Mouse (Mus musculus) kidney, postnatal 10 days (tissue): ENCODE results near the gene Kctd13.
"Not testable (repeated sequence)": the region's sequence is repeated elsewhere in the genome, so short reads cannot be mapped to it uniquely, and the experiment has no call there.

Experiments used
- DNase-seq: peaks from one replicate; pipeline ENCODE4 v3.0.0; 2021; ENCODE audit warnings: mixed read lengths

Gene Kctd13

DNA sequence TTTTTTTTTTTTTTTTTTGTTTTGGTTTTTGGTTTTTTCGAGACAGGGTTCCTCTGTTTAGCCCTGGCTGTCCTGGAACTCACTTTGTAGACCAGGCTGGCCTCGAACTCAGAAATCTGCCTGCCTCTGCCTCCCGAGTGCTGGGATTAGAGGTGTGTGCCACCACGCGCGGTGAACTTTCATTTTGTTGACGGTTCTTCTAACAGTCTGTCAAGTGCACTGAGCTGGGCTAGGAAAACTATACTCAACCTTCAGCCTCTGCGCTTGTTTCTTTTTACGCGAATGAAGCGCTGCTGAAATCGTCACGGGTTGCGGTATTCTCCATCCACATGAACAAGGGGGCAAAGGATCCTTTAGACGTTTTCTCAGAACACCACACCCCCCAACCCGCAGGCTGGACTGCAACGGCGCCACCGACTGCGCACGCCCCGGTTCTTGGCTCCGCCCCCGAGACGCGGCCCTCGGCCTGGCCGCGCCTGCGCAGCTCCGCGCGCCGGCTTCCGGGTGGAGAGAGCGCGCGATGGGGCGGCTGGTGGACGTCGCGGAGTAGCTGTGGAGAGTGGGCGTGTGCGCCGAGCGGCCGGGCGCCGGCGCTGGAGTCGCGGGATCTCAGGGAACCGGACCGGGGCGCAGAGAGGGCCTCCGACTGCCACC is at the start of gene Kctd13:
Kctd13 (plus strand) TSS at position 496 of the 654 bp plus-strand sequence.
- peak; percentile 97 for DNase-seq

DNA sequence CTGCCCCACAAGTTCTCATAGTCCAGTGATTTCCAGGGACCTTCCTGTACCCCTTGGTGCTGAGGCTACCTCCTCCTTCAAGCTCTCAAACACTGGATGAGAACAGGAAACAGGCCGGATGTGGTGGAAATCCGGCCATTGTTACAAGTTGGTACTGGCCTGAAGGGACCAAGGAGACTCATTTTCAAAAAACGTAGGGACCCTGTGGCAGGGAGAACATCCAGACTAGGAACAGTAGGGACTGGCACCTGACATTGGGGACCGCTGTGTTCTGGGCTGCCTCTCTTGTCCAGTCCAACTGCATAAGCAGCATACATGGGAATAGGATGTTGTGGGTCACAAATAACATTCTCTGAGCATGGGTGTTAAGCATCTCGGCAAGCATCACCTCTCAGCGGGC is 47.6 kb upstream of the Kctd13 start:
- DNase-seq, result peak; percentile 61

DNA sequence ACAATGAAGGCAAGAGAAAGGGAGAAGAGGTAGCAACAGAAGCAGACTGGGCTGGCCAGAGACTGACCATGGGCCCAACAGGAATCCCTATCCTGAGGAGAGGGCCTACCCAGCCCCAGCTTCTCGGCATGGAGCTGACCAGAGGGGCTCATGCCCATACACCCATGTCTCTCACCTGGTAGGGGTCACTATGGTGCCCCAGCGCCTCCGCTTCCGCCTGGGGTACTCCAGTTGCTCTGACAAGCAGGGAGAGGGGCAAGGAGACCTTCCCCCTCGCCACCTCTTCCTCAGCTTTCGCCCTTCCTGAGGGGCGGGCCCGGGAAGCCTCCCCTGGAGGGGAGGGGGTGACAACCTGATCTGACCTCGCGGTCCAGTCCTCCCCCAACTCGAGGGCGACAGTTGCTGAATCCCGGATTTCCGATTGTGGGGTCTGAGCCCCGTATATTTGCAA is 44.9 kb upstream of the Kctd13 start:
- no peak for DNase-seq

DNA sequence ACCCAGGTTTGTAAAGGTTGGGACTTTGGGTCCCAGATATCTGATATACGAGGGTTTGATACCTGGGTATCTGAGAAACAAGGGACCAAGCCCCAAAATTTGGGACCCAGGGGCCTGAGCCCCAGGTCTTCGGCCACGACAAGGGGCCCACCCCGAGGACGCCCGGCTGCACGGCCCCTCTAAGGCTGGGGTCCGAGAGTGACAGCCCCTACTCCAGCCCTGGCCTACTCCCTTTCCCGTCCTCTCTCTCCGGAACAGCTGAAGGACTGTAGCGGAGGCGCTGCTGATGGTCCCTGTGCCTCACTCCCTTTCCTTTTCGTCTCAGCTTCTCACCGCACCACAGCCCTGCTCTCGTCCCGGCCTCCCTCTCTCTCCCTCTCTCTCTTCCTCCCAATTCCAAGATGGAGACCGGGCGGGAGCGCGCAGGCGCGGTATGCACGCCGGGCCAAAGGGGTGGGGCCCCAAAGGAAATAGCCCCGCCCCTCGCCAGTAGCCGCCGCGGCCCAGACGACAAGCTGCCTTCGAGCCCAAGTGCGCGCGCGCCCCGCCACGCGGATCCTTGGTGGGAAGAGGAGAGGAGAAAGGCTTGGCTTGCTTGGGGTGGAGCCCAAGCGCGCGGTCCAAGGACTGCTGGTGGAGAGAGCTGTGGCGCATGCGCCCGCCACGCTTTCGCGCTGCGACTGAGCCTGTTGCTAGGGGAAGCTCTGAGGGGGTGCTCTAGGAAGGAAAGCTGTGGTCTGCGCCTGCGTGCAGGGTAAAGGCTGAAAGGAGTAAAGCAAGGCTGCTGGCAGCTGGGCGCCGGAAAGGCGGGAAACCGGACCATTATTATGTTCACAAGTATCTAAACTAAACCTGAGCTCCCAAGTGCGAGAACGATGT is 44.2 kb upstream of the Kctd13 start, which contains the start of gene Taok2:
Taok2 (minus strand) TSS at position 418 of the 879 bp plus-strand sequence.
- peak; percentile 99 for DNase-seq

DNA sequence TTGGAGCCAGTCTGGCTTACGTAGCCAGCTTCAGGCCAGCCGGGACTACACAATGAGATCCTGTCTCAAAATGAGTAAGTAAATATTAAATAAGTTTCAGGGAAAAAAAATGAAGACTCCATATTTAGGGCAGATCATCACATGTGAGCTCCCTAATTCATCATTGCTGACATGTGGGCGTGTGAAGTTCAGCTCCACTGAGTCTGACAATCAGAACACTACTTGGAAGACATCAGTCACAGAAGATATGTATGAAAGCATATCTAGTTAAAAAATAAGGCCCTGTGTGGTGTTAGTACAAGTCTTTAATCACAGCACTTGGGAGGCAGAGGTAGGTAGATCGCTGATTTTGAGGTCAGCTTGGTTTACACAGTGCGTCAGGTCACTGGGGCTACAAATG is 41.4 kb upstream of the Kctd13 start:
- DNase-seq, result no peak

DNA sequence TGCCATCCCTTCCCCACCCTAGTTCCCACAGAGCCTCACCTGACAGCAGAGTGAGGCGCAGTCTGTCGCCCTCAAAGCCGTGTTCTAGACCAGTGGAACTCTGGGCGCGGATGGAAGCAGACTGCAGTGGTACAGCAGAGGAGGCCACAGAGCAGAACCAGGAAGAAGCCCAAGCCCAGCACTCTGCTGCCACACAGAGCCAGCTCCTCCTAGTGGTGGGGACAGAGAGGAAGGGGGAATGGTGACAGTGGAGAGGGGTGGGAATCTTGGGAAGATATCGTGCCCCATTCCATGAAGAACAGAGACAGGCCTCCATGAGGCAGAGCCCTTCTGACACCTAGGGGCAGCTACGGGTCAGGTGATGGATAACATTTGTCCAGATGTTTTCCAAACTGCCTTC is 39.8 kb upstream of the Kctd13 start:
- peak; percentile 55 for DNase-seq

DNA sequence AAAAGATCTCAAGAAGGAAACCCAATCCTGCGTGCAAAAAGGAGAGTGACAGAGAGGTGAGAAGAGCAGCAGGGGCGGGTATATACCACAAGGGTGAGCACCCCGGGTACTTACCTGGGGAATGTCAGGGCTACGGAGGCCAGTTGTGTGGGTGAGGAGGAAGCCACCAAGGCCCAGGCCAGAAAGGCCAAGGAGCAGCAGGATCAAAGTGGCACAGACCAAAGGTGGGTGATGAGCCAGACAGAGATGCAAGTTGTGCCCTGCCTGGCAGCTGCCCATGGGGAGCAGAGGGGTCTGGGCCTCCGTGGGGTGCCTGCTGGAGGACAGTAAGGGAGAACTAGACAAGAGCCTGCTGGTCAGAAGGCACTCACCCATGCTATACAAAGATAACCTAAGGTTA is 31.8 kb upstream of the Kctd13 start:
- DNase-seq, result no peak

DNA sequence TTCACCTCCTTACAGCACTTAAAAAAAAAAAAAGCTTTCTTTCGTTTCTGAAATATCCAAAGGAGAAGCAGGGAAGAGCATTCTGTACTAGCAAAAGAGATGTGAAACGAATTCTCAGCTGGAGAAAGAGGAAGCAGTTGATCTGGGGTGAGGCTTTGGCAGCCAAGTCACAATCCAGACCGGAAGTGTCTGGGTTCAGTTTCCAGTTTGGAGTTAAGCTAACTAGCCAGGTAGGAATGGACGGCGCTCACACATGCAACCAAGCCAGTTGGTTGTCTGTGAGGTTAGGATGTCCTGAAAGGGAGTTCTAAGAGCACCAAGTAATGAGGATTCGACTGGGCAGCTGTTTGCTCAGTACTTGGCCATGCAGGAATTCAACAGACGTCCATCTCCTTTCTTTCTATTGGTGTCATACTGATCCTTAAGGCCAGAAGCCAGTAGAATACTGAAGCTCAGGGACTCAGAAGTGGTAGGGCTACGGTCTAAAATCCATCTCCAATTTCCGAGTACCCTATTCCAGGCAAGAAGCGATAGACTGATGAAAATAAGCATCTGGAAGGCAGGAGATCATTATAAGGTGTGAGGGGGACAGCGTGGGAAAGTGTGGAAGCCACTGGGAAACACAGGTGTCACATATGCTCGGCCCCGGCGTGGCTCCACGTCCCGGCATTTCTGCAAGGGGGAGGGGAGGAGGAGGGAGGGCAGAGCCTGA is 31.1 kb upstream of the Kctd13 start:
- DNase-seq, result peak; percentile 47

DNA sequence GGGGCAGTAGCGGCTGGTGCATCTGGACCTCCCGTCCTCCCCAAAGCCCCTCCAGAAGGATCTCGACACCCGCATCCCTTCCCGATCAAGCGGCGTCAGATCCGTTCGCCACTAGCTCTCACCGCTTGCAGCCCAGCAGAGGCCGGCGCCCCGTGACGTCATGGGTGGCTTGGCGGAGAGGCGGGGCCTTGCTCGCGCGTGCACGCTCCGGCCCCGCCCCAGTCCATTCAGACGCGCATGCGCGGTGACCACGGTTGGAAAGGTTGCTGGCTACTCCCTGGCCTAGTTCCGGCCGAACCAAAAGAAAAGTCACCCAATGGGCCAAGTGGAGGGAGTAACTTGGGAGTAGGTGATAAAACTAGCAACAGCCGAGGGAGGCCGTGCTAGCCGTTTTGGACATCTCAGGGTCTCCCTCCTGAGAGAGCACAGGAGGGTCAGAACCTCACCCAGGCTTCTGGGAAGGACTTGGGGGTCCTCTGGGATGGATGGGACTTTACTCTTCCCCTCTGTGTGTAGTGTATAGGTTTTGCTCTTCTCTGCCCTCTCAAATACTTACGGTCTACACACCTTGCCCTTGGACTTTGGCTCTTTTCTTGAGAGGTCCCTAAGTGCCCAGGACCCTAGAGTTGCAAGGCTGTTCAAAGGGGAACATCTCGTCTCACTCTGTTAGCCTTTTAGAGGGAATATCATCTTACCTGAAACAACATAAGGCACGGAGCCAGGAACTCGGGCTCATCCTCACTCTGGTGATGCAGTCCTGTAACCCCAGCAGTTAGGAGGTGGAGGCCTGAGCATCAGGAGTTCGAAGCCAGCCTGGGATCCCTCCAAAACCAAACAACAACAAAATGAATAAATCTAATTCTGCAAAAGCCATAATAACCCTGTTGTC is 30.3 kb upstream of the Kctd13 start:
- peak; percentile 99 for DNase-seq

DNA sequence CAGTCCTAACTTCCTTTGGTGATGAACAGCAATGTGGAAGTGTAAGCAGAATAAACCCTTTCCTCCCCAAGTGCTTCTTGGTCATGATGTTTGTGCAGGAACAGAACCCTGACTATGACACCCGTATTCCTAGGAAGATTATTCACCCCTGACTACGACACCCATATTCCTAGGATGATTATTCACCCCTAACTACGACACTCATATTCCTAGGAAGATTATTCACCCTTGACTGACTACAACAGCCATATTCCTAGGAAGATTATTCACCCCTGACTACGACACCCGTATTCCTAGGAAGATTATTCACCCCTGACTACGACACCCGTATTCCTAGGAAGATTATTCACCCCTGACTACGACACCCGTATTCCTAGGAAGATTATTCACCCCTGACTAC is 28.9 kb upstream of the Kctd13 start:
- not testable (repeated sequence) for DNase-seq

DNA sequence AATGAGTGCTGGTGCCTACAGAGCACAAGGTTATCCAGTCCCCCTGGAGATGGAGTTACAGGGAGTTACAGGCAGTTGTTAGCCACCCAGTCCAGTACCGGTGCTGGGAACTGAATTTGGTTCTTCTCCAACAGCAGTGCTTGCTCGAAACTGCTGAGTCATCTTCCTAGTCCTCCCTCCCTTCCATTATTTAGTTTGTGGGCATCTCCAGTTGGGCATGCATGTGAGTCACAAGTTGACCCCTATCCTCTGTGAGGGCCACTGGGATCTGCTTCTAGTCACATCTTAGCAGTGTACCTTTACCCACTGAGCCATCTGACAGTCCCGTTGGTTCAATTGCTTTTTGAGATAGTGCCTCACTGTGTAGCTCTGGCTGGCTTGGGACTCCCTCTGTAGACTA is 23.1 kb upstream of the Kctd13 start:
- DNase-seq, result no peak

DNA sequence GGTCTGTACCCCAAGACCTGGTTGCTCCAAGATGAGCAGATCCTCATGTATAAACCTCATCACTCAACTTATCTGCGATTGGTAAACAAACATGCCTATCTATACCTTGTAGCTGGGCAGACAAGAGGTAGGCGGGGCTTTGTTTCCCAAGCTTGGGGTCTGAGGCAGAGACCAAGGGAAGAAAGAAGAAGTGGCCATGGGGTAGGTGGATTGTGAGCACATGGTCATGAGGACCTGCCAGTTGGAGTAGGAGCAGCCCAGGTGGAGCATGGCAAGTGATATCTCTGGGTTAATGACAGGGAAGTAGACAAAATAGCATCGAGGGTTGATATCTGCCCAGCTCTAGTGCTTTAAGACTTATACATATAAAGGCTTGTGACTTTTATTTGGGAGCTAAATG is 13.8 kb upstream of the Kctd13 start:
- no peak for DNase-seq

DNA sequence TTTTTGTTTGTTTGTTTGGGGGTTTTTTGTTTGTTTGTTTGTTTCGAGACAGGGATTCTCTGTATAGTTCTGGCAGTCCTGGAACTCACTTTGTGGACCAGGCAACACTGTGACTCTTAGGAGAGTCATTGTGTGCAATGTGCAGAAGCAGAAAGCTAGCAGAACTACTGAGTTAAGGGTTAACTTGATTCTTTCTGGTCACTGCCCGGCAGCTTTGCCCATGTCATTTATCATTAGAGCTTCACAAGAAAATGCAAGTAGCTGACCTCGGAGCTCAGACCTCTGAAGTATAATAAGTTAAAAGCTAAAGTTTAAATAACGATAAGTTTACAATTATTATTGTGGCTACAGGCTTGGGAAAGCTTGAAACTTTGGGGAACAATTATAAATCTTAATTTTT is 10.3 kb upstream of the Kctd13 start:
- not testable (repeated sequence) for DNase-seq

DNA sequence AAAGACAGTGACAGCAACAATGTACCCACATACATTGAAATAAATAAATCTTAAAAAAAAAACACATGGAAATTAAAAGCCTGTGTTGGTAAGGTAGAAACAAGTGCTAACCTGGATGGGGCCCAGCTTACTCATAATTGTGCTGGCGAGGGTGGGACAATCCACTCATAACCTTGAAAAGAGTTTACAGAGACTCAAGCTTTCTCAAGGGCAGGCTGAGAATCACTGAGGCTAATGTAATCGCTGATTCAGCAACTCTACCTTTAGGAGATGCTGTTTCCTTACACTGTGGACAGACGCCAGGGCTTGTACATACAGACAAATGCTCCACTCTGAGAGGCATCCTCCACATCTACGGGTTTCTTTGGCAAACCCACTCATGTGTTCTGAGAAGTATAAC is 8.7 kb upstream of the Kctd13 start:
- no peak for DNase-seq

DNA sequence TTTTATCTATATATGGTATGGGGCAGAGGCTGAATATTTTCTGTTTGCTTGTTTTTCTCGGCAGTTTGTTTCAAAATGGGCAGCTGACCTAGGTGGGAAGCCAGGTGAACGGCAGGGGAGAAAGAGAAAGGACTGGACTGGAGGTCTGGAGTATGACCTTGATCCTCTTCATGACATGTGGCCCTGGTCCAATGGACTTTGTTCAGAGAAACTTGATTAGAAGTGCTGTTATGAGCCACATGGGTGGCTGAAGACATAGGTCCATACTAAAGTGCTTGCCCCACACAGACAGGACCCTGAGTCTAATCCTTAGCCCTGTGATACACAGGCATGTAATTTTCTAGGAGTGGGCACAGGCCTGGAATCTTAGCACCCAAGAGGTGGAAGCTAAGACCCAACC is 7.1 kb upstream of the Kctd13 start:
- peak; percentile 32 for DNase-seq

DNA sequence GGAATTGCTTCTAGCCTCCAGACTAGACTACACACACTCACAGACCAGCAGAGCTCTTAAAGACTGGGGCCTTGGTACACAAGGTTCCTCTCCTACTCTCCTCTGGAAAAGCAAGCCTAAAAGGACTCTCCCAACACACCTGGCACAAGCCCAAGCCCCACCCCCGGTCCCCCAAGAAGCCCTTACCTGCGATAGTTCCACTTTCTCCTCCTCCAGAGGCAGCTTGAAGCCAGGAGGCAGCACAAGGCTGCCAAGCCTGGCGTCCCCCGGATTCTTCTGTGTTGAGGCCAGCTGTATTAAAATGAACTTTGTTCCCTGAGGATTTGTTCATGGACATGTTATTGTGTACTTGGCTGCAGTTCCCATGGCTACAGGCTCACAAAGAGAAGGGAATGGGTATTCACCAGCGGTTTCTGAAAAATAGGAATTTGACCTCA is 6.0 kb upstream of the Kctd13 start, which contains the start of gene Tmem219:
Tmem219 (minus strand) TSS at position 294 of the 437 bp plus-strand sequence.
- peak; percentile 88 for DNase-seq

DNA sequence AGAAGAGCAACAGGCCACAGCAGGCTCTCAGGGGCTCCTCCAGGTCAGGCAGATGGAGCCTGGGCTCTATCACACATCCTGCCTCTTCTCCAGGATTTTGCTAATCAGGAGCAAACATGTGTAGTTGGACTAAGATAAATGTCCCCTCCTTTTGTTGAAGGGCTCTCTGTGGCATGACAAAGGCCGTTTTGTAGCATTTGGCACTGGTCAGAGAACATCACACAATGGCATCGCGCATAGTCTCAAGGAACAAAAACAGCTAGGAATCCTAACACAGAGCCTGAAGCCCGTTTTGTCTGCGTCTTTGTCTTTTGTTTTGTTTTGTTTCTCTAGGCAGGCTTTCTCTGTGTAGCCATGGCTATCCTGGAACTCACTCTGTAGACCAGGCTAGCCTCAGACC is 4.7 kb upstream of the Kctd13 start:
- DNase-seq, result no peak

DNA sequence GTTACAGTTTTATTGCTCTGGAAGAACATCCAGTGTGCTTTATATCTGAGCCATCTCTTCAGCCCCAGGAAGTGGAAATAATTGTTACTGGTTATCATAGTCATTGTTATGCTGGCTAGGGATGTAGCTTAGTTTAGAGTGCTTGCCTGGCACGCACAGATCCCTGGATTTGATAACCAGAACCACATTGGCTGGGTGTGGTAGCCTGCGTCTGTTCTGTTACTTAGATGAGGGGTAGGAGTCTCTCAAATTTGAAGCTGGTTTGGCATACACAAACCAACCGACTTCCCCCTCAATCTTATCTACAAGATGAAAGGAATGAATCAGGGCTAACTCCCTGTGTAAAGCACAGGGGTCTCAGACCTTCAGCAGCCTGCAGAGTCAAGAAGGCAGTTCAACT is 2.4 kb upstream of the Kctd13 start:
- no peak for DNase-seq

DNA sequence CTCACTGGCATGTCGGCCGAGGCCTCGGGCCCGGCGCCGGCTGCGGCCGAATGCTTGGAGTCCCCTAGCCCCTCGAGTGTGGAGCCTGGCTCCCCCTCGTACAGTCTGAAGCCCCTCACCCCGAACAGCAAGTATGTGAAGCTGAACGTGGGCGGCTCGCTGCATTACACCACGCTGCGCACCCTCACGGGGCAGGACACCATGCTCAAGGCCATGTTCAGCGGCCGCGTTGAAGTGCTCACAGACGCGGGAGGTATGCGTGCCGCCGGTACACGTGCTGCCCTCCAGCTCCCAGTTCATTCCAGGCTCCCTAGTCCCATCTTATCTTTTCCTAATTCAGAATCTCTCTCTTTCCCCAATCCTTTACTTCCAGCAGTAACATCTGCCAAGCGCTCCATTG is 367 bp downstream of the Kctd13 start:
- no peak for DNase-seq

DNA sequence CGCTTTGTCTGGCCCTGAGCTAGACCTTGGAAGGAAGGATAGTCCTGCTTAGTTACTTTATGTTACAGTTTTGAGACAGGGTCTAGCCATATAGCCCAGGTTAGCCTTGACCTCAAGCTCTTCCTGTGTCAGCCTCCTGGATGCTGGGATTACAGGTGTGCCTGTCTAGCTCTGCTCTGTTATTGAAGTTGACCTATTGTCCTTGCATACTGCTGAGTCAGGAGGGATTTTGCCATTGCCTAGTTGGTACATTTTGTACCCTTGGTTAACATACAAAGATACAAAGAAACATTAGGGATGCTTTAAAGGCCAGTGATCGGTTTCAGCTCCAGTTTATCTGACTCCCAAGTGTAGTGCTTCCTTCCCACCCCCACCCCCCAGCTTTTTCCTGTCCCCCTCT is 4.0 kb downstream of the Kctd13 start:
- no peak for DNase-seq

DNA sequence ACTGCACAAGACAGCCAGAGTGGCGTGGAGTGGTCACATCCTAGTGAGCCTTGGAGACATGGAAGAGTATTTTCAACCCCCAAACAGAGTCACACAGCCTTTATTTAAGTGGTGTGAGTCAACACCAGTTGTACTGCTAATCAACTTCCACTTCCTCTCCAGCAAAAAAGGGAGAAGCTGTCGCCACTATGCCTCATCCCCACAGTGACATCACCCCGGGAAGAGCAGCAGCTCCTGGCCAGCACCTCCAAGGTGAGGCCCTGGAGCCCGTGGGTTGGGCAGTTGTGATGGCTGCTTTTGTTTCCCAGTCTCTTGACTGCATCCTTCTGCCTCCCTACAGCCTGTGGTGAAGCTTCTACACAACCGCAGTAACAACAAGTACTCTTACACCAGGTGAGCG is 12.5 kb downstream of the Kctd13 start:
- DNase-seq, result no peak

DNA sequence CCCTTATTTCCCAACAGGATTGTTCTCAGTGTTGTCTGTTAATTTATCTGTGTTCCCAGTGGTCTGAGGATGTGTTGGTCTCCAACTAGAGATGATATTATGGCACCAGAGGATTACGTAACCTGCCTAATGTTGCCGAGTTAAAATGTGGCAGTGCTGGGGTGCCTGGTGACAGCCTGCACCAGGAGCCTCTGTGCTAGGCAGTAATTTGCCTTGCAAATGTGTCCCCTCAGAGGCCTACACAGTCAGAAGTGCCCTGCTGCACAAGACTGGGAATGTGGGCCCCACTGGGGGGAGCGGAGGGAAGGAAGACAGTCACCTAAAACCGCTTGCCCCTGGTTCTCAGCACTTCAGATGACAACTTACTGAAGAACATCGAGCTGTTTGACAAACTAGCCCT is 13.1 kb downstream of the Kctd13 start:
- no peak for DNase-seq
